Mouse (Mus musculus) myocyte (in vitro differentiated cells): ENCODE results near the gene RPS10-NUDT3. TPM values are rescaled to one million over a fixed set of nuclear protein-coding genes. Genes with fewer than 3 reads are reported as not detected.
"Not testable (repeated sequence)": the region's sequence is repeated elsewhere in the genome, so short reads cannot be mapped to it uniquely, and the experiment has no call there.

Source experiments
- H3K27me3 ChIP-seq: one replicate; pipeline ENCODE4 v1.6.1; 2011; ENCODE audit not compliant: control insufficient read depth, insufficient read depth, insufficient read length
- H3K36me3 ChIP-seq: one replicate; pipeline ENCODE4 v1.6.1; 2011; ENCODE audit not compliant: control insufficient read depth, insufficient read depth
- H3K4me2 ChIP-seq: one replicate; pipeline ENCODE4 v1.6.1; 2011; ENCODE audit warnings: low read depth, control low read depth
- H3K4me3 ChIP-seq: one replicate; pipeline ENCODE4 v1.5.1; 2011; ENCODE audit warnings: mild to moderate bottlenecking, control low read depth, moderate library complexity
- H3K79me2 ChIP-seq: one replicate; pipeline ENCODE4 v1.6.1; 2011; ENCODE audit not compliant: control insufficient read depth, insufficient read depth
- H3ac ChIP-seq: one replicate; pipeline ENCODE4 v1.6.1; 2011; ENCODE audit not compliant: control insufficient read depth, insufficient read length
- CEBPB ChIP-seq: IDR thresholded peaks from 2 replicates; pipeline ENCODE4 v1.6.1; 2011; ENCODE audit warnings: mild to moderate bottlenecking, moderate library complexity; ENCODE audit not compliant: poor library complexity, insufficient read depth, severe bottlenecking
- E2F4 ChIP-seq: IDR thresholded peaks from one replicate; pipeline ENCODE4 v1.6.1; 2011; ENCODE audit warnings: mild to moderate bottlenecking, control low read depth, moderate library complexity; ENCODE audit not compliant: insufficient read depth
- MAX ChIP-seq: IDR thresholded peaks from one replicate; pipeline ENCODE4 v1.6.1; 2011; ENCODE audit warnings: low read depth, mild to moderate bottlenecking, control low read depth
- MYOD1 ChIP-seq, 3 experiments: IDR thresholded peaks; one replicate each; pipeline ENCODE4 v1.6.1; 2011; ENCODE audit warnings: control low read depth in 2 of 3, low read depth in 2 of 3, mild to moderate bottlenecking in 2 of 3, moderate library complexity in 1 of 3; ENCODE audit not compliant: insufficient read length in 2 of 3, control insufficient read depth in 1 of 3
- MYOG ChIP-seq, 3 experiments: IDR thresholded peaks; one replicate each; pipeline ENCODE4 v1.6.1; 2011; ENCODE audit warnings: control low read depth in 2 of 3, low read depth in 2 of 3, mild to moderate bottlenecking in 2 of 3; ENCODE audit not compliant: insufficient read length in 2 of 3, control insufficient read depth in 1 of 3, insufficient read depth in 1 of 3
- POLR2A ChIP-seq: IDR thresholded peaks from one replicate; pipeline ENCODE4 v1.6.1; 2011; ENCODE audit warnings: low read depth, mild to moderate bottlenecking, control low read depth, moderate library complexity; ENCODE audit not compliant: insufficient read length
- POLR2AphosphoS2 ChIP-seq: IDR thresholded peaks from one replicate; pipeline ENCODE4 v1.6.1; 2011; ENCODE audit warnings: low read depth, control low read depth; ENCODE audit not compliant: insufficient read length
- REST ChIP-seq: IDR thresholded peaks from one replicate; pipeline ENCODE4 v1.6.1; 2011; ENCODE audit warnings: mild to moderate bottlenecking, control low read depth, moderate library complexity; ENCODE audit not compliant: insufficient read depth, insufficient read length
- SRF ChIP-seq: IDR thresholded peaks from one replicate; pipeline ENCODE4 v1.6.1; 2011; ENCODE audit warnings: low read depth; ENCODE audit not compliant: control insufficient read depth, insufficient read length
- TCF3 ChIP-seq: IDR thresholded peaks from one replicate; pipeline ENCODE4 v1.6.1; 2011; ENCODE audit warnings: low read depth, control low read depth; ENCODE audit not compliant: insufficient read length
- USF1 ChIP-seq: IDR thresholded peaks from one replicate; pipeline ENCODE4 v1.6.1; 2011; ENCODE audit warnings: low read depth, mild to moderate bottlenecking, control low read depth, moderate library complexity
- polyA plus RNA-seq: library from polyadenylated mRNA; unstranded; fragments of >200 nt; fragmentation: generic; extraction: Trizol; gene quantifications from one replicate; pipeline ENCODE4 v1.2.1, GENCODE M21; 2012; ENCODE audit warnings: missing spikeins

RPS10-NUDT3 gene
- polyA plus RNA-seq, 1 experiment = not detected

DNA sequence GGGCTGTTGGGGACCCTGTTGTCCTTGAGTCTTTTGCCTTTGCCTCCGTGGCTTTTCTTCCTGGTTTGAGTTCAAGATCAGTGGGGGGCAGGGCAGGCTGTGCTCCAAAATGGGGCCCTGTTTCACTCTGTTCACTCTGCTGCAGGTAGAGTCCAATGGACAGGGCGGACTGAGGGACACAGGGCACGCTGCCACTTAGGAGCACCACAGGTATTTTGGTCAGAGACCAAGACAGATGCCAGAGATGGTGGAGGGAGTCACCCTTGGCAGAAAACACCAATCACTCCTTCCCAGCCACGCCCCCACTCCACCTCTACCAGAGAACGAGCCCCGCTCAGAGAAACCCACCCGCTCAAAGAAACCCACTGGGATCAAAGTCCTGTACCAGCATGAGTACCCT is 10.8 kb upstream of the RPS10-NUDT3 start:
- TF ChIP-seq USF1 = no peak
- TF ChIP-seq MYOD1 (IDR thresholded peaks at IDR 0.05; ENCODE audit: control insufficient read depth in 1 of 3, insufficient read length in 2 of 3, low read depth in 2 of 3) = no peak
- no peak for TF ChIP-seq MAX
- no peak for TF ChIP-seq MYOG (IDR thresholded peaks at IDR 0.05; ENCODE audit: control insufficient read depth in 1 of 3, insufficient read depth in 1 of 3, insufficient read length in 2 of 3, low read depth in 2 of 3)
- TF ChIP-seq POLR2A = no peak
- no peak for TF ChIP-seq POLR2AphosphoS2
- TF ChIP-seq CEBPB = no peak
- no peak for TF ChIP-seq E2F4
- no peak for TF ChIP-seq REST
- no peak for TF ChIP-seq SRF
- TF ChIP-seq TCF3 = no peak
- Histone ChIP-seq H3K27me3 (peaks cover 4% of the 10 kb centered on the region), H3K4me2 (no peak overlapping the region), H3K4me3 (no peak overlapping the region), H3K36me3 (no peaks in the 10 kb centered on the region), H3ac (no peak overlapping the region), H3K79me2 (no peaks in the 10 kb centered on the region)

DNA sequence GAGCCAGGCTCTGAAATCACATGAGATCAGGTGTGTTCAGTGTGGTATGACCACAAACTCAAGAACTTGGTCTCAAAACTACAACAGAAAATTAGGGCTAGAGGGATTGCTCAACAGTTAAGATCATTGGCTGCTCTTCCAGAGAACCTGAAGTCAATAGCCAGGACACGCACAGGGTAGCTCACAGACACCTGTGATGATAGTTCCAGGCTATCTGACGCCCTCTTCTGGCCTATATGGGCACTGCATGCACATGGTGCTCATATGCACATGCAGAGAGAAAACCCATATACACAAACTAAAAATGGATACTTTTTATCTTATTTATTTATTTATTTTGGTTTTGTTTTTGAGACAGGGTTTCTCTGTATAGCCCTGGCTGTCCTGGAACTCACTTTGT is 9.6 kb upstream of the RPS10-NUDT3 start:
- H3K4me3 ChIP-seq = no peak overlapping the region
- H3K4me2 ChIP-seq = no peak overlapping the region
- no peaks in the 10 kb centered on the region for H3K79me2 ChIP-seq
- H3K36me3 ChIP-seq = no peaks in the 10 kb centered on the region
- no peak overlapping the region for H3ac ChIP-seq
- peaks cover 4% of the 10 kb centered on the region for H3K27me3 ChIP-seq
- no peak for TF ChIP-seq MYOG (IDR thresholded peaks at IDR 0.05; ENCODE audit: control insufficient read depth in 1 of 3, insufficient read depth in 1 of 3, insufficient read length in 2 of 3, low read depth in 2 of 3)
- no peak for TF ChIP-seq USF1
- no peak for TF ChIP-seq REST
- TF ChIP-seq POLR2A = no peak
- TF ChIP-seq MAX = no peak
- TF ChIP-seq CEBPB = no peak
- no peak for TF ChIP-seq SRF
- no peak for TF ChIP-seq POLR2AphosphoS2
- TF ChIP-seq MYOD1 (IDR thresholded peaks at IDR 0.05; ENCODE audit: control insufficient read depth in 1 of 3, insufficient read length in 2 of 3, low read depth in 2 of 3) = no peak

DNA sequence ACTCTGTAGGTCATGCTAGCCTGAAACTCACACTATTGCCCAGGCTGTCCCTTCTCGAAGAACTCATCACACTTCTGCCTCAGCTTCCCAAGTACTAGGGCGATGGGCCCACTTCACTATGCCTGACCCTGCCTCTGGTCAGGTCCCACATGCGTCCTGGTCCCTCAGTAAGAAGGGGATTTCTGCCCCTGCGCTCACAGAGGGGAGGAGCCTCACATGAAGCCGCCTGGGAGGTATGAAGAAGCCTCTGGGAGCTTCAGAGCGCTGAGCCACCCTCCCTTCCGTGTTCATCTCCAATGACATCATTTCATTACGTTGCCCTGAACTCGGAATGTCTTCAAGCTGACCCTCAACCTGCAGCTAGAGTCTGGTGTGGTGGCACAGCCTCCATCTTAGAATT is 8.7 kb upstream of the RPS10-NUDT3 start:
- H3ac ChIP-seq = no peak overlapping the region
- no peak for TF ChIP-seq CEBPB
- TF ChIP-seq REST = no peak
- no peak for TF ChIP-seq MYOG (IDR thresholded peaks at IDR 0.05; ENCODE audit: control insufficient read depth in 1 of 3, insufficient read depth in 1 of 3, insufficient read length in 2 of 3, low read depth in 2 of 3)
- no peak for TF ChIP-seq USF1
- no peak for TF ChIP-seq POLR2A
- no peak for TF ChIP-seq MYOD1 (IDR thresholded peaks at IDR 0.05; ENCODE audit: control insufficient read depth in 1 of 3, insufficient read length in 2 of 3, low read depth in 2 of 3)
- no peak for TF ChIP-seq E2F4
- no peak for TF ChIP-seq TCF3
- TF ChIP-seq SRF = no peak
- no peak overlapping the region for H3K4me2 ChIP-seq
- peaks cover 4% of the 10 kb centered on the region for H3K27me3 ChIP-seq
- H3K4me3 ChIP-seq = no peak overlapping the region
- no peaks in the 10 kb centered on the region for H3K36me3 ChIP-seq
- H3K79me2 ChIP-seq = no peaks in the 10 kb centered on the region

DNA sequence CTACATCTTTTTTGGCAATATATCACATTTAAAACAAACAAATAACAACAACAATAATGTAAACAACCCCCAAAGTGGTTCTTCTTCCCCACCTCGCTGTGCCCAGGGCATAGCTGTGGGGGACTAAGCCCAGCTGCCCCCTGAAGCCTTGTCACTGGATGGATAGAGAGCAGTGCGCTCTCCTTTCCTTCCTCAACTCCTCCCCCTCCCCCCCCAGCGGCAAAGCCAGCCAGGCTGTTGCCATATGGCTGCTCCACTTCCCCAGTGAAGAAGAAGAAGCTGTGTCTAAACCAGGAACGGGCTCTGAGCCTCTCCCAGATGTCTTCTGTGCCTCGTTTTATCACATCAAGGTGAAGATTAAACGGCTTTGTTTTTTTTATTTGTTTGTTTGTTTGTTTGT is 8.1 kb upstream of the RPS10-NUDT3 start:
- H3K36me3 ChIP-seq = no peaks in the 10 kb centered on the region
- H3ac ChIP-seq = no peak overlapping the region
- no peak for TF ChIP-seq POLR2A
- TF ChIP-seq E2F4 = no peak
- H3K79me2 ChIP-seq = no peaks in the 10 kb centered on the region
- H3K4me2 ChIP-seq = peak overlapping the region; percentile 60
- no peak overlapping the region for H3K4me3 ChIP-seq
- no peaks in the 10 kb centered on the region for H3K27me3 ChIP-seq

DNA sequence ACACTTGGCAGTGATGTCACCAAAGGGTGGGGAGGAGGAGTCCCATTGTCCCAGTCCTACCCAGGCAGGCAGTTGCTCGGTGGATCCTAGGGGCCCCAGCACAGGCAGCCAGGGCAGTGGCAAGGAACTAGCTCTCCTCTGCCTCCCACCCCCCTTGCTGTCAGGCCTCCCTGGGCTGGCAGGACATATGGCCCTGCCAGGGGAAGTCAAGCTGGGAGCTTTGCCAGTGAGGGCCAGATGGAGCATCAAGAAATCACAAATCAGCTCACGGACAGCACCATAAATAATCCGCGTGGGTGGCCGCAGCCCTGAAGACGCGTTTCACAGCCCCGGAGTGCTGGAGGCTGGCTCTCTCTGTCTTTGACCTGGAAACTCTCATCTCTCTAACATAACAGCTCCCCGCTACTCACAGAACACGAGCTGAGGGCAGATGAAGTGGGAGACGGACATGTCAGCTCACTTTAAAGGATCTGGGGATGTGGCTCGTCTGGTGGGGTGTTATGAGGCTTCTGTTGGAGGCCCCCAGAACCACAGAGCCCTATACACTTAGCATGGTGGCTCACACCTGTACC is 7.6 kb upstream of the RPS10-NUDT3 start:
- Histone ChIP-seq H3K79me2 (no peaks in the 10 kb centered on the region), H3K36me3 (no peaks in the 10 kb centered on the region), H3K4me3 (no peak overlapping the region), H3K4me2 (peak overlapping the region; percentile 60), H3ac (no peak overlapping the region), H3K27me3 (no peaks in the 10 kb centered on the region)
- TF ChIP-seq POLR2A (peak; percentile 21), SRF (no peak), REST (no peak), MYOD1 (IDR thresholded peaks at IDR 0.05; ENCODE audit: control insufficient read depth in 1 of 3, insufficient read length in 2 of 3, low read depth in 2 of 3) (peak in 1 of 3 experiments; percentile 43)

DNA sequence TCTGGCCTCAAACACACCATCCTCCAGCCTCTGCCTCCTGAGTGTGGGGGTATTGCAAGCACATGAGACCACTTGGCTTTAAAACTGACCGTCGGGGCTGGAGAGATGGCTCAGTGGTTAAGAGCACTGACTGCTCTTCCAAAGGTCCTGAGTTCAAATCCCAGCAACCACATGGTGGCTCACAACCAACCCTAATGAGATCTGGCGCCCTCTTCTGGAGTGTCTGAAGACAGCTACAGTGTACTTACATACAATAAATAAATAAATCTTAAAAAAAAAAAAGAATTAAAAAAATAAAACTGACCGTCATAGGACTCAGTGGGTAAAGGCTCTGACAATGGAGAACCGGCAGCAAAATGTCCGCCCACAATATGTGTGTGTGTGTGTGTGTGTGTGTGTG is 4.8 kb upstream of the RPS10-NUDT3 start:
- H3ac ChIP-seq, H3K79me2 ChIP-seq, H3K4me2 ChIP-seq, H3K36me3 ChIP-seq, H3K27me3 ChIP-seq, H3K4me3 ChIP-seq: not testable (repeated sequence)
